Mouse (Mus musculus): ENCODE measurements around the gene Sympk. TPM values are rescaled to one million over a fixed set of nuclear protein-coding genes. Genes with fewer than 3 reads are reported as not detected.

Gene Sympk
- polyA plus RNA-seq, 1 experiment from 2014 or later = 34.0 TPM

GRCm38 (mm10) chr7:19084277-19084771 is 60.1 kb downstream of the Sympk start:
- no peak for ATAC-seq (ENCODE audit: low FRiP score, low TSS enrichment)
- peak overlapping the region; percentile 42 for H3K4me3 ChIP-seq (ENCODE audit: low read length)
- no peaks in the 10 kb centered on the region for H3K27me3 ChIP-seq (ENCODE audit: insufficient read depth, low read length)
- H3K36me3 ChIP-seq (ENCODE audit: insufficient read depth, low read length) = peaks cover 37% of the 10 kb centered on the region
- peak overlapping the region; percentile 50 for H3K9ac ChIP-seq (replicated peaks; ENCODE audit: low read length)
- H3K27ac ChIP-seq (ENCODE audit: low read length) = peak overlapping the region; percentile 59; the same call in 1 of the 2 replicates
- peak overlapping the region; percentile 50 for H3K4me2 ChIP-seq (replicated peaks; ENCODE audit: low read depth, low read length)
- no peaks in the 10 kb centered on the region for H3K9me3 ChIP-seq (ENCODE audit: low read length)
- peaks cover 49% of the 10 kb centered on the region for H3K4me1 ChIP-seq (ENCODE audit: insufficient read depth, low read length)
- WGBS = 56% methylated on average over 6 of the region's 6 CpGs

- 15% methylated on average over 9 of the region's 9 CpGs for WGBS
- H3K4me2 ChIP-seq (replicated peaks; ENCODE audit: low read depth, low read length) = peak overlapping the region; percentile 50
- no peaks in the 10 kb centered on the region for H3K9me3 ChIP-seq (ENCODE audit: low read length)
- H3K9ac ChIP-seq (replicated peaks; ENCODE audit: low read length) = peak overlapping the region; percentile 33; the same call in 1 of the 2 replicates
- no peaks in the 10 kb centered on the region for H3K27me3 ChIP-seq (ENCODE audit: insufficient read depth, low read length)
- H3K36me3 ChIP-seq (ENCODE audit: insufficient read depth, low read length) = peaks cover 34% of the 10 kb centered on the region
- ATAC-seq (ENCODE audit: low FRiP score, low TSS enrichment) = no peak
- peak overlapping the region; percentile 59; the same call in 1 of the 2 replicates for H3K27ac ChIP-seq (ENCODE audit: low read length)
- peak overlapping the region; percentile 42 for H3K4me3 ChIP-seq (ENCODE audit: low read length)
- H3K4me1 ChIP-seq (ENCODE audit: insufficient read depth, low read length) = peaks cover 49% of the 10 kb centered on the region
Observed at GRCm38 (mm10) chr7:19084921-19085473, 60.8 kb downstream of the Sympk start.

GRCm38 (mm10) chr7:19085495-19085894 is 61.3 kb downstream of the Sympk start:
- Histone ChIP-seq H3K4me3 (ENCODE audit: low read length) (peak overlapping the region; percentile 20), H3K9me3 (ENCODE audit: low read length) (no peaks in the 10 kb centered on the region), H3K27ac (ENCODE audit: low read length) (peak overlapping the region; percentile 59; the same call in 1 of the 2 replicates), H3K36me3 (ENCODE audit: insufficient read depth, low read length) (peaks cover 29% of the 10 kb centered on the region), H3K9ac (replicated peaks; ENCODE audit: low read length) (0 out of 2 replicates have a peak overlapping the region, but pooled peaks have one; percentile 33), H3K27me3 (ENCODE audit: insufficient read depth, low read length) (no peaks in the 10 kb centered on the region), H3K4me1 (ENCODE audit: insufficient read depth, low read length) (peaks cover 49% of the 10 kb centered on the region), H3K4me2 (replicated peaks; ENCODE audit: low read depth, low read length) (peak overlapping the region; percentile 50)
- WGBS = 6% methylated on average over 6 of the region's 6 CpGs
- no peak for ATAC-seq (ENCODE audit: low FRiP score, low TSS enrichment)

GRCm38 (mm10) chr7:19086042-19086441 is 61.9 kb downstream of the Sympk start:
- Histone ChIP-seq H3K27me3 (ENCODE audit: insufficient read depth, low read length) (no peaks in the 10 kb centered on the region), H3K27ac (ENCODE audit: low read length) (no peak overlapping the region), H3K9ac (replicated peaks; ENCODE audit: low read length) (no peak overlapping the region), H3K4me3 (ENCODE audit: low read length) (peak overlapping the region; percentile 20), H3K9me3 (ENCODE audit: low read length) (no peaks in the 10 kb centered on the region), H3K4me2 (replicated peaks; ENCODE audit: low read depth, low read length) (peak overlapping the region; percentile 50), H3K36me3 (ENCODE audit: insufficient read depth, low read length) (peaks cover 24% of the 10 kb centered on the region), H3K4me1 (ENCODE audit: insufficient read depth, low read length) (peaks cover 49% of the 10 kb centered on the region)
- 10% methylated on average over 14 of the region's 14 CpGs for WGBS
- ATAC-seq (ENCODE audit: low FRiP score, low TSS enrichment) = peak; percentile 32

- ATAC-seq (ENCODE audit: low FRiP score, low TSS enrichment) = no peak
- Histone ChIP-seq H3K36me3 (ENCODE audit: insufficient read depth, low read length) (peaks cover 17% of the 10 kb centered on the region), H3K9ac (replicated peaks; ENCODE audit: low read length) (no peak overlapping the region), H3K4me1 (ENCODE audit: insufficient read depth, low read length) (peaks cover 49% of the 10 kb centered on the region), H3K4me2 (replicated peaks; ENCODE audit: low read depth, low read length) (no peak overlapping the region), H3K9me3 (ENCODE audit: low read length) (no peaks in the 10 kb centered on the region), H3K4me3 (ENCODE audit: low read length) (no peak overlapping the region), H3K27ac (ENCODE audit: low read length) (no peak overlapping the region), H3K27me3 (ENCODE audit: insufficient read depth, low read length) (no peaks in the 10 kb centered on the region)
- 66% methylated on average over 18 of the region's 18 CpGs for WGBS
Observed at GRCm38 (mm10) chr7:19086760-19087159, 62.6 kb downstream of the Sympk start.

GRCm38 (mm10) chr7:19088813-19089212 is 64.6 kb downstream of the Sympk start:
- peaks cover 8% of the 10 kb centered on the region; the same call in 1 of the 2 replicates for H3K36me3 ChIP-seq (ENCODE audit: insufficient read depth, low read length)
- peaks cover 46% of the 10 kb centered on the region for H3K4me1 ChIP-seq (ENCODE audit: insufficient read depth, low read length)
- no peak overlapping the region for H3K4me3 ChIP-seq (ENCODE audit: low read length)
- no peaks in the 10 kb centered on the region for H3K27me3 ChIP-seq (ENCODE audit: insufficient read depth, low read length)
- H3K9ac ChIP-seq (replicated peaks; ENCODE audit: low read length) = no peak overlapping the region
- ATAC-seq (ENCODE audit: low FRiP score, low TSS enrichment) = no peak
- H3K9me3 ChIP-seq (ENCODE audit: low read length) = no peaks in the 10 kb centered on the region
- H3K27ac ChIP-seq (ENCODE audit: low read length) = no peak overlapping the region
- WGBS = 34% methylated on average over 10 of the region's 10 CpGs
- H3K4me2 ChIP-seq (replicated peaks; ENCODE audit: low read depth, low read length) = no peak overlapping the region

- H3K4me3 ChIP-seq (ENCODE audit: low read length) = peak overlapping the region; percentile 84; the same call in 1 of the 2 replicates
- ATAC-seq (ENCODE audit: low FRiP score, low TSS enrichment) = no peak
- no peaks in the 10 kb centered on the region for H3K9me3 ChIP-seq (ENCODE audit: low read length)
- 45% methylated on average over 17 of the region's 17 CpGs for WGBS
- no peak overlapping the region for H3K27ac ChIP-seq (ENCODE audit: low read length)
- peak overlapping the region; percentile 65 for H3K9ac ChIP-seq (replicated peaks; ENCODE audit: low read length)
- H3K36me3 ChIP-seq (ENCODE audit: insufficient read depth, low read length) = peaks cover 8% of the 10 kb centered on the region; the same call in 1 of the 2 replicates
- peaks cover 31% of the 10 kb centered on the region for H3K4me1 ChIP-seq (ENCODE audit: insufficient read depth, low read length)
- peak overlapping the region; percentile 93 for H3K4me2 ChIP-seq (replicated peaks; ENCODE audit: low read depth, low read length)
- no peaks in the 10 kb centered on the region for H3K27me3 ChIP-seq (ENCODE audit: insufficient read depth, low read length)
Observed at GRCm38 (mm10) chr7:19091913-19092312, 67.7 kb downstream of the Sympk start.

GRCm38 (mm10) chr7:19092381-19093173 is 68.4 kb downstream of the Sympk start:
- peak overlapping the region; percentile 93 for H3K4me2 ChIP-seq (replicated peaks; ENCODE audit: low read depth, low read length)
- 6% methylated on average over 38 of the region's 38 CpGs for WGBS
- peaks cover 38% of the 10 kb centered on the region for H3K4me1 ChIP-seq (ENCODE audit: insufficient read depth, low read length)
- peaks cover 14% of the 10 kb centered on the region; the same call in 1 of the 2 replicates for H3K36me3 ChIP-seq (ENCODE audit: insufficient read depth, low read length)
- peak overlapping the region; percentile 65 for H3K9ac ChIP-seq (replicated peaks; ENCODE audit: low read length)
- H3K27me3 ChIP-seq (ENCODE audit: insufficient read depth, low read length) = no peaks in the 10 kb centered on the region
- no peaks in the 10 kb centered on the region for H3K9me3 ChIP-seq (ENCODE audit: low read length)
- H3K27ac ChIP-seq (ENCODE audit: low read length) = peak overlapping the region; percentile 89
- peak overlapping the region; percentile 84 for H3K4me3 ChIP-seq (ENCODE audit: low read length)
- peak; percentile 54 for ATAC-seq (ENCODE audit: low FRiP score, low TSS enrichment)

GRCm38 (mm10) chr7:19093174-19093521 is 69.0 kb downstream of the Sympk start:
- 2% methylated on average over 15 of the region's 15 CpGs for WGBS
- Histone ChIP-seq H3K27ac (ENCODE audit: low read length) (peak overlapping the region; percentile 89), H3K4me1 (ENCODE audit: insufficient read depth, low read length) (peaks cover 38% of the 10 kb centered on the region)

More at GRCm38 (mm10) chr7:19093174-19093521, 69.0 kb downstream of the Sympk start:
- H3K4me3 ChIP-seq (ENCODE audit: low read length) = peak overlapping the region; percentile 84
- H3K36me3 ChIP-seq (ENCODE audit: insufficient read depth, low read length) = peaks cover 13% of the 10 kb centered on the region; the same call in 1 of the 2 replicates
- peak; percentile 57 for ATAC-seq (ENCODE audit: low FRiP score, low TSS enrichment)
- peak overlapping the region; percentile 93 for H3K4me2 ChIP-seq (replicated peaks; ENCODE audit: low read depth, low read length)
- peak overlapping the region; percentile 65 for H3K9ac ChIP-seq (replicated peaks; ENCODE audit: low read length)
- no peaks in the 10 kb centered on the region for H3K27me3 ChIP-seq (ENCODE audit: insufficient read depth, low read length)
- H3K9me3 ChIP-seq (ENCODE audit: low read length) = no peaks in the 10 kb centered on the region
